Mouse (Mus musculus) liver, embryonic 12.5 days (tissue): Measurements from ENCODE around the gene Micall2. TPM values are rescaled to one million over a fixed set of nuclear protein-coding genes. Genes with fewer than 3 reads are reported as not detected.

Source experiments
- ATAC-seq: fragments of 200-750 bp; cut with Nextera tagmentation; 2 replicates; pipeline ENCODE4 v1.8.0; 2017; ENCODE audit warnings: moderate number of reproducible peaks, mild to moderate bottlenecking, moderate library complexity
- H3K27ac ChIP-seq: fragments of 300-500 bp; sonication (generic); 2 replicates; pipeline ENCODE4 v1.5.1; 2016; ENCODE audit warnings: mild to moderate bottlenecking
- H3K27me3 ChIP-seq: fragments of 300-500 bp; sonication (generic); replicated peaks from 2 replicates; pipeline ENCODE4 v1.6.1; 2016; ENCODE audit warnings: mild to moderate bottlenecking, moderate library complexity
- H3K36me3 ChIP-seq: fragments of 300-500 bp; sonication (generic); 2 replicates; pipeline ENCODE4 v1.6.1; 2016; ENCODE audit warnings: mild to moderate bottlenecking, moderate library complexity
- H3K4me1 ChIP-seq: fragments of 300-500 bp; sonication (generic); 2 replicates; pipeline ENCODE4 v1.6.1; 2016
- H3K4me2 ChIP-seq: fragments of 300-500 bp; sonication (generic); 2 replicates; pipeline ENCODE4 v1.6.1; 2016; ENCODE audit warnings: mild to moderate bottlenecking, moderate library complexity
- H3K4me3 ChIP-seq: fragments of 300-500 bp; sonication (generic); 2 replicates; pipeline ENCODE4 v1.5.1; 2016; ENCODE audit warnings: mild to moderate bottlenecking, moderate library complexity
- H3K9ac ChIP-seq: fragments of 300-500 bp; sonication (generic); 2 replicates; pipeline ENCODE4 v1.6.1; 2016; ENCODE audit warnings: mild to moderate bottlenecking, moderate library complexity
- H3K9me3 ChIP-seq: fragments of 300-500 bp; sonication (generic); replicated peaks from 2 replicates; pipeline ENCODE4 v1.6.1; 2016; ENCODE audit warnings: mild to moderate bottlenecking, moderate library complexity
- WGBS: fragments of 180-500 bp; shearing (Covaris S2); methylation state at CpG from one replicate; pipeline ENCODE4 v1.1.7; 2016; ENCODE audit not compliant: insufficient replicate concordance; 5-methylcytosine and 5-hydroxymethylcytosine counted together
- polyA plus RNA-seq: library from polyadenylated mRNA; unstranded; fragments of >200 nt; fragmentation: Nextera tagmentation; extraction: Ambion mirVana; gene quantifications from 2 replicates; pipeline ENCODE4 v1.2.1, GENCODE M21; 2016

Micall2 gene
- 15.5 and 18.3 TPM in 2 replicates for polyA plus RNA-seq

- ATAC-seq = peak; percentile 78
Measured at GRCm38 (mm10) chr5:139735677-139736503, at the start of gene Micall2. Micall2 (minus strand) TSS chr5:139736336.

DNA sequence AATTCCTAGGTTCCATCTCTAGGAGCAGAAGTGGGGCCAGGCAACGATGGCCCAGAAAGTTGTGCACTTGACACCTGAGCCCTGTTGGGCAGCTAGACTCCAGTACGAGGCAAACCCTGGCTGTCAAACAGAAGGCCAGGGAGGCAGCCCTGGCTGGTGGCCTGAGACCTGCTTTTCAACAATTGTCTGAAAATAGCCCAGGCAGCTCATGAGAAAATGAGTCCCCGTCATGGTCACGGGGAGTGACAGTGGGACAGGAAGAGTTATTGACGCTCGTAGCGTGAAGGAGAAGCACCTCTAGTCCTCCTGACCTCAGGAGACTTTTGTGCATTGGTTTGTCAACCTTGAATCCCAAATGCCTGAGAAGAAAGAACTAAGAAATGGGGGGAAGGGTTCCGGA, 45.3 kb upstream of the Micall2 start:
- H3K9me3 ChIP-seq = no peaks in the 10 kb centered on the region
- no peaks in the 10 kb centered on the region for H3K36me3 ChIP-seq
- H3K4me1 ChIP-seq = peaks cover 10% of the 10 kb centered on the region
- no peak overlapping the region for H3K27ac ChIP-seq
- ATAC-seq = no peak
- H3K9ac ChIP-seq = no peak overlapping the region
- H3K27me3 ChIP-seq = peaks cover 10% of the 10 kb centered on the region
- H3K4me2 ChIP-seq = no peak overlapping the region
- 77% methylated on average over 8 of the region's 8 CpGs for WGBS
- H3K4me3 ChIP-seq = no peak overlapping the region

More at GRCm38 (mm10) chr5:139735677-139736503, at the start of gene Micall2:
- WGBS = 2% methylated on average over 50 of the region's 50 CpGs
- H3K27me3 ChIP-seq = no peaks in the 10 kb centered on the region
- peak within 1 kb of the TSS; percentile 78 for H3K4me3 ChIP-seq
- peak within 1 kb of the TSS; percentile 86 for H3K9ac ChIP-seq
- peaks cover 14% of the 10 kb centered on the region for H3K36me3 ChIP-seq
- H3K27ac ChIP-seq = peak within 1 kb of the TSS; percentile 98
- peaks cover 91% of the 10 kb centered on the region for H3K4me1 ChIP-seq
- H3K4me2 ChIP-seq = peak within 1 kb of the TSS; percentile 100
- H3K9me3 ChIP-seq = no peaks in the 10 kb centered on the region

- WGBS = 47% methylated on average over 5 of the region's 5 CpGs
- Histone ChIP-seq H3K36me3 (peaks cover 23% of the 10 kb centered on the region), H3K4me1 (peaks cover 32% of the 10 kb centered on the region), H3K27ac (peak overlapping the region; percentile 36; the same call in 1 of the 2 replicates), H3K9me3 (no peaks in the 10 kb centered on the region), H3K4me2 (no peak overlapping the region), H3K9ac (no peak overlapping the region), H3K27me3 (no peaks in the 10 kb centered on the region), H3K4me3 (no peak overlapping the region)
- ATAC-seq = no peak
Measured at GRCm38 (mm10) chr5:139776966-139777365, 40.8 kb upstream of the Micall2 start.

DNA sequence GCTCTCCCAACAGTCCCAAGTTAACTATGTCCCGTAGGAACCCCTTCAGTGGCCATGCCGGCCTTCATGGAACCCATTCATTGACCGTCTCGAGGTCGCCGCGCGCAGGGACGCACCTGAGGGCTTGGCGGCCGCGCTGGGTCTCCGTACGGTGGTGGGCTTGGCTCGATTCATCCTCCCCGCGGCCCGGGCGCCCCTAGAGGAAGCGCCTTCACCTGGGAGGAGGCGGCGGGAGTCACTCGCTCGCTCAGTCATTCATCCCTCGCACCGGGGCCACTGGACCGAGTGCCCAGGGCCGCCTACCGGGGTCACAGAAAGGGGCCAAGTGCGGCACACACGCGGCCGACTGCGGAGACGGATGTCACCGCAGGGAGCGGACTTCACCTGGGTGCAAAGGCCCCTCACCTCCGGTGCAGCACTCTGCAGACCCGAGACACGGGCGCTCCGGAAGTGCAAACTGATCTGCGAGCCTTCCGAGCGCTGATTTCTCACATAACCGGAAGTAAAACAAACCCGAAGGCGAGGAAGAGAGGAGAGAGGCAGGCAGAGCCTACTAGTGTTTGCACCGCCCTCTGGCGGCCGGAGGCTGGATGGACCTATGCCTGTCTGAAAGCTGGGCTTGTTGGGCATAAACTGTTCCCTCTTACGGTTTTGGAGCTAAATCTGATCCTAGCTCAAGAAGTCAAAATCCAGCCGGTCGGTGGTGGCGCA, 39.2 kb upstream of the Micall2 start, which contains the start of gene Ints1:
Gene Ints1 (minus strand): TSS at position 459 of the 711 bp plus-strand sequence.
- H3K9me3 ChIP-seq = no peaks in the 10 kb centered on the region
- H3K4me1 ChIP-seq = peaks cover 32% of the 10 kb centered on the region
- 2% methylated on average over 55 of the region's 55 CpGs for WGBS
- H3K4me3 ChIP-seq = peak within 1 kb of the TSS; percentile 85
- ATAC-seq = peak; percentile 90
- H3K9ac ChIP-seq = peak within 1 kb of the TSS; percentile 77
- H3K27me3 ChIP-seq = no peaks in the 10 kb centered on the region
- H3K4me2 ChIP-seq = peak within 1 kb of the TSS; percentile 83
- H3K27ac ChIP-seq = peak within 1 kb of the TSS; percentile 49
- peaks cover 39% of the 10 kb centered on the region for H3K36me3 ChIP-seq

DNA sequence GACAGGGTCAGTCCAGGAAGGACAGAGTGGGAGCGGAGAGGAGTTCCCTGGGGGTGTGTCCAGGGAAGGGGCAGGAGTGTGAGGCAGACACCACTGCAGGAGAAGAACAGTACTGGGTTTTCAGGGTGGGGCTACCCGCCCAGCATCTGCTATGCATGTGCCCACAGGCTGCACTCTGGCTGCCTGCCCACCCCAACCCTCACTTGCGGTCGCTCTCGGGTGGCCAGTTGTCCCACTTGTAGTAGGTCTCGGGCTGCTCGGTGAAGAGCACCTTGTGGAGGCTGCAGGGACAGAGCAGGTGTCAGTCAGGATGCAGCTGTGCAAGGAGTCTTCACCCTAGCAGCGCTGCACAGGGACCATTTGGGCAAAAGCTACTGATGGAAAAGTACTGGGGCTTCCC, 32.1 kb upstream of the Micall2 start:
- 85% methylated on average over 8 of the region's 8 CpGs for WGBS
- no peak for ATAC-seq

DNA sequence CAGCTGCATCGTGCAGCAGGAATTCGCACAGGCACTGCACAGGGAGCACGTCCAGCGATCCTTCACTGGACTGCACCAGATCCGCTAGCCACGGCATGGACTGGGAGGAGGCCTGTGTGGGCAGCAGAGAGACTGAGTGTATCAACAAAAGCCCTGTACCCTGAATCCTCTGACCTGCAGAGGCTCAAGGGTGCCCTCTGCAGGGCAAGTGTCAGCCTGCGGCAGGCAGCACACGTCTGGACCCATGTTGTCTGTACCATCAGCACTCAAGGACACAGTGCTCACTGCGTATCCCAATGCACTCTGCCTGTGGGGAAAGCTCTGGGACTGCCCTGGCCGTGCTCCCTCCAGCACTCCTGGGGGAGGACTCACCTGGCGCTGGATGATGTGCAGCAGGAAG, 28.2 kb upstream of the Micall2 start:
- Histone ChIP-seq H3K27ac (no peak overlapping the region), H3K27me3 (no peaks in the 10 kb centered on the region), H3K36me3 (peaks cover 100% of the 10 kb centered on the region), H3K4me2 (no peak overlapping the region), H3K4me3 (no peak overlapping the region), H3K9me3 (no peaks in the 10 kb centered on the region), H3K9ac (no peak overlapping the region), H3K4me1 (no peaks in the 10 kb centered on the region)
- 75% methylated on average over 11 of the region's 11 CpGs for WGBS
- peak; percentile 30; the same call in 1 of the 2 replicates for ATAC-seq

More for the DNA sequence above, 32.1 kb upstream of the Micall2 start:
- H3K9ac ChIP-seq = no peak overlapping the region
- no peak overlapping the region for H3K4me2 ChIP-seq
- no peaks in the 10 kb centered on the region for H3K4me1 ChIP-seq
- H3K36me3 ChIP-seq = peaks cover 100% of the 10 kb centered on the region
- H3K27me3 ChIP-seq = no peaks in the 10 kb centered on the region
- no peak overlapping the region for H3K4me3 ChIP-seq
- no peaks in the 10 kb centered on the region for H3K9me3 ChIP-seq
- H3K27ac ChIP-seq = no peak overlapping the region

DNA sequence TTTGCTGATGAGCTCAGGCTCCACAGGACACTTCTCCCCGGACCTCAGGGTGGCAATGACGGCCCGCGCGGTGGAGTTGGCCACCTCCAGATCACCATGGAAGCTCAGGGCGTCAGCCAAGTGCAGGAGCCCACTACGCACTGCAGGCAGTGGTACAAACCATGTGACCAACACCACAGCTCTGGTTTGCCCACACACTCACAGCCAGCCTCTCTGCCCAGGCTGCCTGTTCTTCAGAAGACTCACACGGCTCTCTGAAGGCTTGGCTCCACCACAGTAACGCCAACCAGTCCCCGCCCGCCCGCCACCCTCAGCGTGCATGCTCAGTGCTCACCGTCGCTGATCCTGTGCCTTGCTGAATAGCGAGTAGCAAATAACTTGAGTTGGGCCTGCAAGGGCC, 22.0 kb upstream of the Micall2 start:
- H3K9ac ChIP-seq = no peak overlapping the region
- H3K27ac ChIP-seq = no peak overlapping the region
- H3K9me3 ChIP-seq = no peaks in the 10 kb centered on the region
- WGBS = 85% methylated on average over 16 of the region's 16 CpGs
- peaks cover 12% of the 10 kb centered on the region; the same call in 1 of the 2 replicates for H3K4me1 ChIP-seq
- no peak overlapping the region for H3K4me3 ChIP-seq
- peaks cover 100% of the 10 kb centered on the region for H3K36me3 ChIP-seq
- H3K4me2 ChIP-seq = no peak overlapping the region
- no peaks in the 10 kb centered on the region for H3K27me3 ChIP-seq
- no peak for ATAC-seq

DNA sequence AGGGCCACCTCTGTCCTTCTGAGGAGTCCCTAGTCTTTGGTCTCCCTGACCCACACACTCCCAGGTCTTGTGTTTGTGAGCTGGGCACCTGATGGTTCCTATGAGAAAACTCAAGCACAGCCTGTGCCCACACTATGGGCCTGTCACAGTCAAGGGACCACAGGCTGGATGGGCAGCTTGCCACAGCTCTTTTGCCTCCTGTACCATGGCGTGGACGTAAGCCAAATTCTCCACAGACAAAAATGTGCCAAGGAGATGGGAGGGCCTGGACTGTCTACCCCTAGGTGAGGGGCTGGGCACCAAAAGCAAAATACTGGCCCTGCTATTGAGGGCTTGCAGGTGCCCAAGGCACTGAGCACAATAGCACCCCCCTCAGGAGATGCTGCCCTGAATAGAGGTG, 20.4 kb upstream of the Micall2 start:
- H3K4me3 ChIP-seq = no peak overlapping the region
- no peak overlapping the region for H3K27ac ChIP-seq
- H3K9ac ChIP-seq = no peak overlapping the region
- H3K9me3 ChIP-seq = no peaks in the 10 kb centered on the region
- H3K4me1 ChIP-seq = peaks cover 12% of the 10 kb centered on the region
- 88% methylated on average over 2 of the region's 2 CpGs for WGBS
- no peaks in the 10 kb centered on the region for H3K27me3 ChIP-seq
- H3K4me2 ChIP-seq = no peak overlapping the region
- ATAC-seq = no peak
- peaks cover 100% of the 10 kb centered on the region for H3K36me3 ChIP-seq

DNA sequence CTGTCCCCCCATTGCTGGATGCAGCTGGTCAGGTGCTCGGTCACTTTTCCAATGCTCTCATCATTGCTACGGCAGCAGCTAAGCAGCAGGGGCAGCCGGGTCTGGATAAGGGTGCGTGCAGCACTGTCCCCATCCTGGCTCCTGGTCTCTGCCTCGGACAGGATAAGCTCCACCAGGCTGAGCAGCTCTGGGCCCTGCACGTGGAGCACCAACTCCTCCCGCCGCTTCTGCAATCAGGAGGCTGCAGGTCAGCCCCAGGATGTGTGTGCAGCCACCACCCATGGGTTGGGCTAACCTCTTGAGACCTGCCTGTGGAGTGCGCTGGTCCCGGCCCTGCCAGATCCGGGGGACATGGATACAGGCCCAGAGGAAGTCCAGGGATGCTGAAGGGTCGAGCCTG, 20.0 kb upstream of the Micall2 start:
- Histone ChIP-seq H3K27me3 (no peaks in the 10 kb centered on the region), H3K4me3 (no peak overlapping the region), H3K4me2 (no peak overlapping the region), H3K9me3 (no peaks in the 10 kb centered on the region), H3K27ac (no peak overlapping the region), H3K4me1 (peaks cover 13% of the 10 kb centered on the region), H3K36me3 (peaks cover 100% of the 10 kb centered on the region), H3K9ac (no peak overlapping the region)
- ATAC-seq = peak; percentile 56
- WGBS = 73% methylated on average over 12 of the region's 12 CpGs

DNA sequence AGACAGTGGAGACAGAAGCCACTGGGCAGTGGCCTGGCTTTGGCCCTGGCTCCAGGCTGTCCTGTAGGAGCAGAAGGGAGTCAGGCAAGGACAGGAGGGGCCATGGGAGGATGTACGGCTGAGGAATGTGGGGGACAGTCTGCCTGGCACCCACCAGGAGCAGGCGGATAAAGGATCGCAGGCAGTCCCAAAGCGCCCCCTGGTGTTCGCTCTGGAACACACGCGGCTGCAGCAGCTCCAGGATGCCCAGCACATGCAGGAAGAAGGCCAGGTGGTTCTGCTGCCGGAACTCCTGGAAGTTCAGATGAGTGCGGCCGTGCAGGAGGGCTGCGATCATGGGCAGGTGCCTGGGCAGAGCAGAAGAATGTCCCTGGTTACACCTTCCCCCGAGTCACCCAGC, 18.6 kb upstream of the Micall2 start:
- Histone ChIP-seq H3K4me3 (no peak overlapping the region), H3K27me3 (no peaks in the 10 kb centered on the region), H3K4me2 (no peak overlapping the region), H3K36me3 (peaks cover 96% of the 10 kb centered on the region), H3K9ac (no peak overlapping the region), H3K4me1 (peaks cover 18% of the 10 kb centered on the region), H3K9me3 (no peaks in the 10 kb centered on the region), H3K27ac (no peak overlapping the region)
- ATAC-seq = no peak
- 38% methylated on average over 12 of the region's 12 CpGs for WGBS

GRCm38 (mm10) chr5:139750535-139750934, 14.4 kb upstream of the Micall2 start:
- Histone ChIP-seq H3K9ac (no peak overlapping the region), H3K27ac (no peak overlapping the region), H3K4me3 (no peak overlapping the region), H3K4me2 (no peak overlapping the region), H3K36me3 (peaks cover 55% of the 10 kb centered on the region), H3K4me1 (peaks cover 10% of the 10 kb centered on the region), H3K27me3 (peaks cover 5% of the 10 kb centered on the region; the same call in 1 of the 2 replicates), H3K9me3 (no peaks in the 10 kb centered on the region)
- peak; percentile 3; the same call in 1 of the 2 replicates for ATAC-seq
